Mouse (Mus musculus) testis, adult 2 months (tissue): ENCODE data around the gene Atxn2.

Source experiments
- CTCF ChIP-seq: fragments of 200-500 bp; IDR thresholded peaks from 2 replicates; pipeline ENCODE4 v1.5.1; 2012; ENCODE audit warnings: low read depth, mild to moderate bottlenecking, inconsistent platforms, low read length, moderate library complexity; ENCODE audit not compliant: control insufficient read depth, insufficient read depth, insufficient replicate concordance
- POLR2A ChIP-seq: fragments of 200-500 bp; IDR thresholded peaks from 2 replicates; pipeline ENCODE4 v1.6.1; 2012; ENCODE audit warnings: low read depth, mild to moderate bottlenecking, inconsistent platforms, low read length, moderate library complexity; ENCODE audit not compliant: control insufficient read depth

- TF ChIP-seq POLR2A (no peak), CTCF (no peak)
Observed at GRCm38 (mm10) chr5:121821116-121821515, 110.0 kb downstream of the Atxn2 start.
